Mouse (Mus musculus): ENCODE measurements around the gene Cd70. TPM values are rescaled to one million over a fixed set of nuclear protein-coding genes. Genes with fewer than 3 reads are reported as not detected.

The Cd70 gene
- polyA plus RNA-seq, 1 experiment from 2014 or later = 0.16 TPM

- no peak for DNase-seq (ENCODE audit: low spot score, missing footprints)
- H3K9me3 ChIP-seq (ENCODE audit: control insufficient read depth, low read length) = no peaks in the 10 kb centered on the region
- no peaks in the 10 kb centered on the region for H3K27me3 ChIP-seq (ENCODE audit: control insufficient read depth, insufficient read depth, low read length)
- no peak overlapping the region for H3K9ac ChIP-seq (ENCODE audit: low read length)
- H3K36me3 ChIP-seq (ENCODE audit: control insufficient read depth, insufficient read depth, low read length) = no peaks in the 10 kb centered on the region
- no peak overlapping the region for H3K4me2 ChIP-seq
- no peak overlapping the region for H3K4me3 ChIP-seq (ENCODE audit: low read depth, low read length)
- no peak for ATAC-seq (ENCODE audit: low FRiP score)
- WGBS = 29% methylated on average over 8 of the region's 8 CpGs
- no peak overlapping the region for H3K27ac ChIP-seq (ENCODE audit: low read depth, low read length)
- H3K4me1 ChIP-seq (ENCODE audit: control insufficient read depth, insufficient read depth, low read length) = no peaks in the 10 kb centered on the region
Measured at GRCm38 (mm10) chr17:57180363-57180762, 30.8 kb upstream of the Cd70 start.

- DNase-seq (ENCODE audit: low spot score, missing footprints) = no peak
- Histone ChIP-seq H3K27me3 (ENCODE audit: control insufficient read depth, insufficient read depth, low read length) (no peaks in the 10 kb centered on the region), H3K27ac (ENCODE audit: low read depth, low read length) (no peak overlapping the region), H3K9me3 (ENCODE audit: control insufficient read depth, low read length) (no peaks in the 10 kb centered on the region), H3K4me3 (ENCODE audit: low read depth, low read length) (no peak overlapping the region), H3K4me1 (ENCODE audit: control insufficient read depth, insufficient read depth, low read length) (no peaks in the 10 kb centered on the region), H3K4me2 (no peak overlapping the region), H3K9ac (ENCODE audit: low read length) (no peak overlapping the region), H3K36me3 (ENCODE audit: control insufficient read depth, insufficient read depth, low read length) (no peaks in the 10 kb centered on the region)
- no peak for ATAC-seq (ENCODE audit: low FRiP score)
- 78% methylated on average over 4 of the region's 4 CpGs for WGBS
Measured at GRCm38 (mm10) chr17:57173351-57173750, 23.8 kb upstream of the Cd70 start.

GRCm38 (mm10) chr17:57172378-57172777 lies 22.8 kb upstream of the Cd70 start:
- H3K9ac ChIP-seq (ENCODE audit: low read length) = no peak overlapping the region
- no peaks in the 10 kb centered on the region for H3K4me1 ChIP-seq (ENCODE audit: control insufficient read depth, insufficient read depth, low read length)
- DNase-seq (ENCODE audit: low spot score, missing footprints) (no peak), ATAC-seq (ENCODE audit: low FRiP score) (no peak)
- no peaks in the 10 kb centered on the region for H3K36me3 ChIP-seq (ENCODE audit: control insufficient read depth, insufficient read depth, low read length)
- no peak overlapping the region for H3K27ac ChIP-seq (ENCODE audit: low read depth, low read length)
- no peak overlapping the region for H3K4me2 ChIP-seq
- no peak overlapping the region for H3K4me3 ChIP-seq (ENCODE audit: low read depth, low read length)
- H3K9me3 ChIP-seq (ENCODE audit: control insufficient read depth, low read length) = no peaks in the 10 kb centered on the region
- 82% methylated on average over 5 of the region's 5 CpGs for WGBS
- H3K27me3 ChIP-seq (ENCODE audit: control insufficient read depth, insufficient read depth, low read length) = no peaks in the 10 kb centered on the region

- Histone ChIP-seq H3K9me3 (ENCODE audit: control insufficient read depth, low read length) (no peaks in the 10 kb centered on the region), H3K4me1 (ENCODE audit: control insufficient read depth, insufficient read depth, low read length) (no peaks in the 10 kb centered on the region), H3K4me3 (ENCODE audit: low read depth, low read length) (no peak overlapping the region), H3K4me2 (no peak overlapping the region), H3K9ac (ENCODE audit: low read length) (no peak overlapping the region), H3K27me3 (ENCODE audit: control insufficient read depth, insufficient read depth, low read length) (no peaks in the 10 kb centered on the region), H3K27ac (ENCODE audit: low read depth, low read length) (no peak overlapping the region), H3K36me3 (ENCODE audit: control insufficient read depth, insufficient read depth, low read length) (no peaks in the 10 kb centered on the region)
- no peak for ATAC-seq (ENCODE audit: low FRiP score)
- DNase-seq (ENCODE audit: low spot score, missing footprints) = no peak
- 57% methylated on average over 5 of the region's 5 CpGs for WGBS
Measured at GRCm38 (mm10) chr17:57170616-57171260, 21.2 kb upstream of the Cd70 start.

- 12% methylated on average over 10 of the region's 11 CpGs for WGBS
- Histone ChIP-seq H3K4me2 (no peak overlapping the region), H3K4me3 (ENCODE audit: low read depth, low read length) (no peak overlapping the region), H3K4me1 (ENCODE audit: control insufficient read depth, insufficient read depth, low read length) (no peaks in the 10 kb centered on the region), H3K36me3 (ENCODE audit: control insufficient read depth, insufficient read depth, low read length) (no peaks in the 10 kb centered on the region), H3K27ac (ENCODE audit: low read depth, low read length) (no peak overlapping the region), H3K27me3 (ENCODE audit: control insufficient read depth, insufficient read depth, low read length) (no peaks in the 10 kb centered on the region), H3K9ac (ENCODE audit: low read length) (no peak overlapping the region), H3K9me3 (ENCODE audit: control insufficient read depth, low read length) (no peaks in the 10 kb centered on the region)
- peak; percentile 84 for ATAC-seq (ENCODE audit: low FRiP score)
- peak; percentile 100 for DNase-seq (ENCODE audit: low spot score, missing footprints)
Measured at GRCm38 (mm10) chr17:57166800-57167791, 17.5 kb upstream of the Cd70 start.

GRCm38 (mm10) chr17:57153787-57154186 lies 4.2 kb upstream of the Cd70 start:
- peaks cover 4% of the 10 kb centered on the region; the same call in 1 of the 2 replicates for H3K4me1 ChIP-seq (ENCODE audit: control insufficient read depth, insufficient read depth, low read length)

GRCm38 (mm10) chr17:57153006-57153405 lies 3.4 kb upstream of the Cd70 start:
- H3K9ac ChIP-seq (ENCODE audit: low read length) = no peak overlapping the region
- H3K27me3 ChIP-seq (ENCODE audit: control insufficient read depth, insufficient read depth, low read length) = peaks cover 19% of the 10 kb centered on the region
- H3K4me2 ChIP-seq = no peak overlapping the region
- H3K27ac ChIP-seq (ENCODE audit: low read depth, low read length) = no peak overlapping the region
- DNase-seq (ENCODE audit: low spot score, missing footprints) (no peak), ATAC-seq (ENCODE audit: low FRiP score) (no peak)
- no peaks in the 10 kb centered on the region for H3K36me3 ChIP-seq (ENCODE audit: control insufficient read depth, insufficient read depth, low read length)
- H3K4me1 ChIP-seq (ENCODE audit: control insufficient read depth, insufficient read depth, low read length) = peaks cover 4% of the 10 kb centered on the region; the same call in 1 of the 2 replicates
- no peak overlapping the region for H3K4me3 ChIP-seq (ENCODE audit: low read depth, low read length)
- no peaks in the 10 kb centered on the region for H3K9me3 ChIP-seq (ENCODE audit: control insufficient read depth, low read length)
- WGBS = 74% methylated on average over 6 of the region's 6 CpGs

More at GRCm38 (mm10) chr17:57153787-57154186, 4.2 kb upstream of the Cd70 start:
- Histone ChIP-seq H3K9me3 (ENCODE audit: control insufficient read depth, low read length) (no peaks in the 10 kb centered on the region), H3K27ac (ENCODE audit: low read depth, low read length) (no peak overlapping the region), H3K4me3 (ENCODE audit: low read depth, low read length) (no peak overlapping the region), H3K27me3 (ENCODE audit: control insufficient read depth, insufficient read depth, low read length) (peaks cover 13% of the 10 kb centered on the region; the same call in 1 of the 2 replicates), H3K36me3 (ENCODE audit: control insufficient read depth, insufficient read depth, low read length) (no peaks in the 10 kb centered on the region), H3K4me2 (no peak overlapping the region), H3K9ac (ENCODE audit: low read length) (no peak overlapping the region)
- ATAC-seq (ENCODE audit: low FRiP score) (no peak), DNase-seq (ENCODE audit: low spot score, missing footprints) (no peak)
- 83% methylated on average over 4 of the region's 4 CpGs for WGBS

GRCm38 (mm10) chr17:57148343-57148742 lies 1.2 kb downstream of the Cd70 start:
- no peak overlapping the region for H3K4me3 ChIP-seq (ENCODE audit: low read depth, low read length)
- peaks cover 4% of the 10 kb centered on the region; the same call in 1 of the 2 replicates for H3K4me1 ChIP-seq (ENCODE audit: control insufficient read depth, insufficient read depth, low read length)
- H3K27me3 ChIP-seq (ENCODE audit: control insufficient read depth, insufficient read depth, low read length) = peaks cover 19% of the 10 kb centered on the region
- H3K36me3 ChIP-seq (ENCODE audit: control insufficient read depth, insufficient read depth, low read length) = no peaks in the 10 kb centered on the region
- no peak overlapping the region; the same call in 1 of the 2 replicates for H3K4me2 ChIP-seq
- 63% methylated on average over 4 of the region's 4 CpGs for WGBS
- H3K9ac ChIP-seq (ENCODE audit: low read length) = no peak overlapping the region
- DNase-seq (ENCODE audit: low spot score, missing footprints) = peak; percentile 78
- no peaks in the 10 kb centered on the region for H3K9me3 ChIP-seq (ENCODE audit: control insufficient read depth, low read length)
- no peak for ATAC-seq (ENCODE audit: low FRiP score)
- no peak overlapping the region for H3K27ac ChIP-seq (ENCODE audit: low read depth, low read length)

GRCm38 (mm10) chr17:57145115-57145514 lies 4.5 kb downstream of the Cd70 start:
- Histone ChIP-seq H3K27ac (ENCODE audit: low read depth, low read length) (no peak overlapping the region), H3K27me3 (ENCODE audit: control insufficient read depth, insufficient read depth, low read length) (peaks cover 17% of the 10 kb centered on the region), H3K4me2 (no peak overlapping the region), H3K4me3 (ENCODE audit: low read depth, low read length) (no peak overlapping the region), H3K4me1 (ENCODE audit: control insufficient read depth, insufficient read depth, low read length) (peaks cover 4% of the 10 kb centered on the region; the same call in 1 of the 2 replicates), H3K9me3 (ENCODE audit: control insufficient read depth, low read length) (no peaks in the 10 kb centered on the region), H3K9ac (ENCODE audit: low read length) (no peak overlapping the region), H3K36me3 (ENCODE audit: control insufficient read depth, insufficient read depth, low read length) (no peaks in the 10 kb centered on the region)
- no peak for DNase-seq (ENCODE audit: low spot score, missing footprints)
- no peak for ATAC-seq (ENCODE audit: low FRiP score)
- 71% methylated on average over 1 of the region's 1 CpGs for WGBS

All from midbrain, embryonic 11.5 days (tissue).